Mouse (Mus musculus): Measurements from ENCODE around the gene Med13l. TPM values are rescaled to one million over a fixed set of nuclear protein-coding genes. Genes with fewer than 3 reads are reported as not detected.
A peak's percentile ranks its signal among the peaks of the same experiment; 100 is the strongest.

Med13l gene
- total RNA-seq, 2 experiments from 2014 or later: 74.8 to 75.7 TPM

GRCm38 (mm10) chr5:118725425-118725824, 164.9 kb downstream of the Med13l start:
- no peak for DNase-seq (ENCODE audit: low spot score in 2 of 2)

DNA sequence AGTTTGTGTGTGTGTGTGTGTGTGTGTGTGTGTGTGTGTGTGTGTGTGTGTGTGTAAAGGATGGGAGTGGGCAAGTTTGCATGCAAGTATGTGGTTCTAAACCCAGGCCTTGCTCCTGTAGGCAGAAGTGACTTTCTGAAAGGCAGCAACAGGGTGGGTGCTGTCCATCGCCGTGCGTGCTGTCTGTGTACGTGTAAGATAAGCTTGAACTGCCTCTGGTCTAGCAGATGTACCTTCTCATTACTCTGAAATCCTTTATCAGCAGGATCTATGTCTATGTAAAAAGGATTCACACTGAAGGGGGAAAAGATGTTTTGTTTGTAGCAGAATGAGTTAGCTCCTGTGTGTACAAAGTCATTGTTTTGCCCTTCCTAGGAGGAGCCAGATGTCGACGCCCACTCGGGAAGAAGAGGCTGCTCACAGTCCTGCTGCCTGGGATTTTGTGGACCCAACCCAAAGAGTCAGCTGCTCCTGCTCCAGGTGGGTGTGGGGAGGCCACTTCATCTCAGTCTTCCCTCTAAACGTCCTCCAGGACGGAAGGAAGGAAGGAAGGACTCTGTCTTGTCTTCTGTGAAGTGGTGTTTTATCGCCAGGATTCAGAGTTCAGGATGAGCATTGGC, 165.5 kb downstream of the Med13l start:
- DNase-seq (ENCODE audit: low spot score in 2 of 2): no peak

- no peak for DNase-seq (ENCODE audit: low spot score in 2 of 2)
Measured at GRCm38 (mm10) chr5:118727336-118727735, 166.9 kb downstream of the Med13l start.

DNA sequence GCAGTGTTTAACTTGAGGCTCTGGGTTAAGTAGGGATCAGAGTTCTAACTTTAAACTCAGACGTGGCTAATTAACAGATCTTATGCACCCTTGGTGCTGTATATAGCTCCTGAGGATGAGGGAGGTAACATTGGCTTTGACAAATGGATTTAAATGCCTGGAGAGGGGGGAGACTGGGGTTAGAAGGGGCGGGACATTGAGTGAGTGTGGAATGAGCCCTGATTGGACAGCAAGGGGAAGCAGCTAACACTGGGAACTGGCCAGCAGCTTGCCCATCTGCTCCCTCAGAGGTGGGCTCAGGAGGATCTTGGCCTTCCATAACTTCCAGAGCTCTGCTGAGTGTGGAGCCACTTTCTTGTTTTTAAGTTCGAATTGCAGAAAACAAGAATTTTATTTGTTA, 171.7 kb downstream of the Med13l start:
- DNase-seq (ENCODE audit: low spot score in 2 of 2): no peak

GRCm38 (mm10) chr5:118732651-118733050, 172.2 kb downstream of the Med13l start:
- DNase-seq (ENCODE audit: low spot score in 2 of 2): no peak

GRCm38 (mm10) chr5:118733566-118733965, 173.1 kb downstream of the Med13l start:
- no peak for DNase-seq (ENCODE audit: low spot score in 2 of 2)

- DNase-seq (ENCODE audit: low spot score in 2 of 2): no peak
Measured at GRCm38 (mm10) chr5:118734455-118734854, 174.0 kb downstream of the Med13l start.

DNA sequence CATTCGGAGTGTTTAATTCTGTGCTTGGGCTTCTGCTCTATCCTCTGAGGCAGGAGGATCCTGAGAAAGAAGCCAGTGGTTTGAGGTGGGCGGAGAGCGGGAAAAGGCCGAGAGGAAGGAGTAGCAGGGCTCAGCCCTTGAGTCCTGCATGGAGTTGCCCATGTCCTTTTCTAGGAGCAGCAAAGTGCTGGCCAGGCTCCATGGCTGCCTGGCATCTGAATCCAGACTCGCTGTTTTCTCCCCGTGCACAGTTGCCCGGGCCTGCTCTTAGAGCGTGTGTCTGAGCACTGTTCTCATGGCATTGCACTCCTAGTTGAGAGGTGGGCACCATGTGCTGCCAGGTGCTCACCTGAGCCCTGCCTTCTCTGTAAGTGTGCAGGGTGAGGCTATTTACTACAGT, 175.3 kb downstream of the Med13l start:
- DNase-seq (ENCODE audit: low spot score in 2 of 2): no peak

DNA sequence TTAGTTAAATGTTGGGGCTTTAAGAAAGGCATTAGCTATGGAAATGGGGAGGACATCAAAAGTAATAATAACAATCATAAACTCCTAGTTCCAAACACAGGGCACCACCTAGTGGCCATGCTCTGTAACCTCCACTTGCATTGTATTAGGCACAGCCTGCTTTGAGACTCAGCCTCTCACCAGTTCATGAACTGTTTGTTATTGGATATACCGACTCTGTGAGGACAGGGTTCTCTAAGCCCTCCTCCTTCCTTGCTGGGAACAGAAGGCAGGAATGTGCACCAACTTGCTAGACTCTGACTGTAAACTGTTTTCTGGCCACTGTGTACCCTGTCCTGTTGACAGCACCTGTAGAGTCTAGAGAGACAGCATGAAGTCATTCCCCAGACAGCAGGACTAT, 177.1 kb downstream of the Med13l start:
- peak; percentile 56 to 73 for DNase-seq (ENCODE audit: low spot score in 2 of 2)

DNA sequence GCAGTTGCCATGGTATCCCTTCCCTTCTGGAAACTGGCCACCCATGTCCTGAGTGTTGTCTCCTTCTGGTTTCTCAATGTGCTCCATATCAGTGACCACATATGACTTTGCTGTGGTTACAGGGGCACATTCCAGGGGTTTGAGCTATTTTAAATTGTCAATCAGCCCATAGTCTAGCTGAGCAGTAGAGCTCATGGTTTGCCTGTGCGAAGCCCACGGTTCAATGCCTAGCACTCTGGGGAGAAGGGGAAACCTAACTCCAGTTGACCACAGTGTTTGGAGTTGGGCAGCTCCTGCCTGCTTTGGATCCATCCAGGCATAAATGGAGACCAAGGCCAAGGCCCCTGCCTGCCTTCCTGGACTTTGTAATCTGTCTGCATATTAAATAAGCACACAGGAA, 182.6 kb downstream of the Med13l start:
- no peak for DNase-seq (ENCODE audit: low spot score in 2 of 2)

DNA sequence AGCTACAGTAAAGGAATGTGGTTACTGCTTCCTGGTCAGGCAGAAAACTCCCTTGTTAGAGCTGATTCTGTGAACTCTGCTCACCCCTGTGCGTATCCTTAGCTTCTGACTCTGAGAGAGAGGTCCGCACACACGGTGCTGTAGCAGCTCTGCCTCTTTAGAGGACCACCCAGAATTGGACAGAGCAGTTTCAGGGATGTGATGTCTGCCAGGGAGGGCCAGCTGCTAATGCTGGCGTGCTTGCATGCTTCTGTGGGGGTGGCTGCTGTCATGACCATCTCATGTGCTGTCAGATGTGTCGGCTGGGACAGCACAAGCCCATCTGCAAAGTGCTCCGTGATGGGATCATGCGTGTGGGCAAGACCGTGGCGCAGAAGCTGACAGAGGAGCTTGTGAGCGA, 186.5 kb downstream of the Med13l start:
- no peak for DNase-seq (ENCODE audit: low spot score in 2 of 2)

- no peak for DNase-seq (ENCODE audit: low spot score in 2 of 2)
Measured at GRCm38 (mm10) chr5:118751446-118752179, 191.1 kb downstream of the Med13l start.

DNA sequence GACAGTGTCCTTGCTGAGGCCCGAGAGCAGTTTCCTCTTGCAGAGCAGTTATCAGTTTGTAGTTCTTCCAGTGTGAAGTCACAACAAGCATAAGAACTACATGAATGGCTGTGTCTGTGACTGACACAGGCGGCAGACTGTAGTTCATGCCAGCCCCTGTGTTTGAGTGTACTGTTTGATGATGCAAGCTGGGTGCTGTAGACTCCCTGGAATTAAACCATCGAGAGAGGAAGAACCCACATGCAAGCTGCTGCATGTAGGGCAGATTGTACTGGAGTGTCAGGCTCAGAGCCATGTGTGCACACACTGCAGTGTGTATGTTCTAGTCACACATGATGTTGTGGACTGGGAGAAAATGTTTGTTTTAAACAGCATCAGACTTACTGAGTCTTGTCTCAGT, 192.4 kb downstream of the Med13l start:
- peak in 1 of 2 experiments; percentile 58 for DNase-seq (ENCODE audit: low spot score in 2 of 2)

DNA sequence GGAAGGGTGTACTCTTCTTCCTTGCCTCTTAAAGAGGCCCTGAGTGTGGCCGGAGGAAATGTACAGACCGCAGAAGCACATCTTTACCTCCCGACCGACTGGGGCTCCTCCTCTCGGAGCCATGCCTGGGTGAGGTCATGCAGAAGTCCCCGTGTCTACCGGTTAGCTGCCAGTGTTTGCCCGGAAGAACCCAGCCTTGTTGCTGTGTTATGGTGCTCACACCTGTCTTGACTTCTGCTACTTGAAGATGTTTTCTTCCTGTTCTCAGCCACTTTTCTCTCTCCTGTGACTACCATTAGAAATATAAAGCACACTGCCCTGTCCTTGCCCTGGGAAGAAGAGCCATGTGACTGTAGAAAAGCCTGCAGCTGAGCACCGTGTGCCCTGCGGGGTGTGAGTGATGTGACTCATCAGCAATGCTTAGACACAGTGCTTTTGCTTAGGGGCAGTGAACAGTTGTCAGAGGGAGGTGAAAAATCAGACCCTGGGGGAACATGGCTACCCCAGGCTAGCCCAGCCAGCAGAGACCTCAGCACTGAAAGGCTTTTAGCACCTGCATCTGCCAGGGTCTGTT, 193.1 kb downstream of the Med13l start:
- no peak for DNase-seq (ENCODE audit: low spot score in 2 of 2)

DNA sequence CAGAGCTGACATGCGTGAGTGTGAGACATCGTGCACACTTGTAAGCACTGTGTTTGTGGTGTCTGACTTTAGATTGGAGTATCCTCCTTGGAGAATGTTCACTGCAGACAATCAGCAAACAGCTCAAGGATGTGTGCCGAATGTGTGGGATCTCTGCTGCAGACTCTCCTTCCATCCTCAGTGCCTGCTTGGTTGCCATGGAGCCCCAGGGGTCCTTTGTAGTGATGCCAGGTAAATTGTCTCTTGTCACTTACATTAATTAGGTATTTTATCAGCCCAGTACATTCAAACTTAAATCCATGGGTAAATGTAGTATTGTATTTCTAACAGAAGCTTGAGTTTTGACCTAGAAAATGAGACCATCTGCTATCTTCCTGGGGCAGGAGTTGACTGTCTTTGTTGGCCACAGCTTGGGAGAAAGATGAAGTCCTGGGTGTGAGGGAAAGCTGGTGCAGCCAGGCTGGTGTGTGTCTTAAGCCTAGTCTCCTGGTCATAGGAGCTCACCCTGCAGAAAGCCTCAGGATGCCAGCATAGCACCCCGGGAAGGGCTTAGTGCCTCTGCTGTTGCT, 193.8 kb downstream of the Med13l start:
- no peak for DNase-seq (ENCODE audit: low spot score in 2 of 2)

DNA sequence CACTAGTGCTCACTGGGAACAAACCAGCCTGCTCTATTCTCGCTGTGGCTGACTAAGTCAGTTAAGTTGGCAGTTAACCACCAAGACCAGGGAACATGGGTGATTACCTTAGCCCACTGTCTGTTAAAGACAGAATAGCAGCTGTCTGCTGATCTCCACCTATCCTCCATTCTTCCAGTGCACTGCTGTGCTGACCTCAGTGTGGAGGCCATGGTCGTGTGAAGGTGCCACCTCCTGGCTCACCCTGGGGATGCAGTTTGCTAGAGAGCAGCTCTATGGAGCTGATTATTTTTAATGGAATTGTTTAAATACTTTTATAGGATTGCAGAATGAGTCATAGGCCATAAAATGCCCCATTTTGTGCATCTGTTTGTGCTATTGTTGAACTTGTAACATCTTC, 195.6 kb downstream of the Med13l start:
- no peak for DNase-seq (ENCODE audit: low spot score in 2 of 2)

DNA sequence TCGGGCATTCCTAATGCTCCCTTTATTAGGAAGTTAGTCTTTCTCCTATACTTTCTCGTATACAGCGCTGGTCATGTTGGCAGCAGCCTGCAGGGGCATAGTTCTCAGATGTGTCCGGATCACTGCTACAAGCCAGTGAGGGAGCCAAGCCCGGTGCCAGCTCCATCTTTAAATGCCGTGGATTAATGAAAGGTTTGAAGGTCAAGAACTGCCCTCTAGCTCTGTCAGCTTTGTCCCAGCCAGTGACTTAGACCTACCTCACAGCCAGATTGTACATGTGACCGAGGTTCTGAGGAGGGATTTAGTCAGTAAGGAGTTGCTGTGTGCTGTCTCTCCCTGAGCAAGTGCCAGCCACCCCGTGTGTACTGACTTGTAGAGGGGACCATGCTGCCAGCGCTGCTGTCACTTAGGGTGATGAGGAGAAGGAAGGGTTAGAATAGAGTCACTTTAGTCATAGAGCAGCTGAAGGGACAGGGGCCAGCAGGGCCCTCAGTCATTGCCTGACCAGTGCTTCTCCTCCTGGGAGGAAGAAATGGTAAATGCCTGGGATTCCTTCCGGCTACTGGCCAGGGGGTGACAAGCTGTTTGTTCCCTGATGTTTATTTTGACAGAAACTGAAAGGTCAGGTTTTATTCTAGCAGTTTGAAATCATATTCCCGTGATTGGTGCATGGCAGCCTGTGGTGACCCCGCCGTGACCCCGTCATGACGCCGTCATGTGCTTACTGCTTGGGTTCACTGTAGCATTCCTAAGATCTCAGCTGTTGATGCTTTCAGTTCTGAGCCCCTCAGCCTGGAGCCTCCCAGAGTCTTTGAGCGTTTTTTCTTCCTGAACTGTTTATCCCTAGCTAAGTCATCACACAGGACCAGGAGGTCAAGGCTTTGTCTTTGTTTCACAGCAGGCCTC, 197.2 kb downstream of the Med13l start:
- DNase-seq (ENCODE audit: low spot score in 2 of 2): no peak

GRCm38 (mm10) chr5:118760986-118761385, 200.5 kb downstream of the Med13l start:
- no peak for DNase-seq (ENCODE audit: low spot score in 2 of 2)

GRCm38 (mm10) chr5:118762499-118763185, 202.2 kb downstream of the Med13l start:
- DNase-seq (ENCODE audit: low spot score in 2 of 2): no peak

GRCm38 (mm10) chr5:118763353-118763752, 202.9 kb downstream of the Med13l start:
- no peak for DNase-seq (ENCODE audit: low spot score in 2 of 2)

DNA sequence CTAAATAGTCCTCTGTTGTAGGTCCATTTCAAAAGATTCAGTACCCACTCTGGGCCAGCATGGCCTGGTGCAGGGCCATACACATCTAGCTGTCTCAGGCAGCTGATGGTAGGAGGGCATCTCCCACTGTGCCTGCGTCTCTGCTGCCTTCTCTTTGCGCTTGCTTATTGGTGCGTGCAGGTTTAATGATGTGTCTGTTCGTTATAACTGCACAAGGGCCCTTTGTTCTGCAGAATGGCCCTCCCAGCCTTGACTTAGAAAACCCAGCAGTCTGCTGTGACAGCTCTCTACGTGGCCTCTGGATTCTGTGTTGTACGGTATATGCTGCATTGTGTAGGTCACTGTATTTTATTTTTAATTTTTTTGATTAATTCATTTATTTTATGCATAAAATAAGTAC, 208.7 kb downstream of the Med13l start:
- no peak for DNase-seq (ENCODE audit: low spot score in 2 of 2)
